Mouse (Mus musculus): ENCODE measurements at regions not wholly inside any gene's neighbourhood (a gene's known extent, or its start where the extent isn't known, plus 50 kb on each side); places are given as distances from the start of the nearest gene placed in this dataset.
A peak's percentile ranks its signal among the peaks of the same experiment; 100 is the strongest.

GRCm38 (mm10) chr5:106056631-106057030 lies 180.3 kb downstream of the Zfp326 start:
- DNase-seq (ENCODE audit: low spot score in 2 of 2) = no peak

GRCm38 (mm10) chr5:106055221-106055620 lies 178.9 kb downstream of the Zfp326 start:
- no peak for DNase-seq (ENCODE audit: low spot score in 2 of 2)

GRCm38 (mm10) chr5:106051026-106051425 lies 174.7 kb downstream of the Zfp326 start:
- no peak for DNase-seq (ENCODE audit: low spot score in 2 of 2)

- no peak for DNase-seq (ENCODE audit: low spot score in 2 of 2)
Measured at GRCm38 (mm10) chr5:106044878-106045585, 168.7 kb downstream of the Zfp326 start.

GRCm38 (mm10) chr5:106038321-106038720 lies 162.0 kb downstream of the Zfp326 start:
- DNase-seq (ENCODE audit: low spot score in 2 of 2) = no peak

GRCm38 (mm10) chr5:106036176-106036575 lies 159.8 kb downstream of the Zfp326 start:
- no peak for DNase-seq (ENCODE audit: low spot score in 2 of 2)

GRCm38 (mm10) chr5:106032956-106033355 lies 156.6 kb downstream of the Zfp326 start:
- no peak for DNase-seq (ENCODE audit: low spot score in 2 of 2)

- no peak for DNase-seq (ENCODE audit: low spot score in 2 of 2)
Measured at GRCm38 (mm10) chr5:106026861-106027260, 150.5 kb downstream of the Zfp326 start.

- no peak for DNase-seq (ENCODE audit: low spot score in 2 of 2)
Measured at GRCm38 (mm10) chr5:106004292-106004917, 128.0 kb downstream of the Zfp326 start.

- DNase-seq (ENCODE audit: low spot score in 2 of 2) = no peak
Measured at GRCm38 (mm10) chr5:106003321-106004291, 127.2 kb downstream of the Zfp326 start.

- no peak for DNase-seq (ENCODE audit: low spot score in 2 of 2)
Measured at GRCm38 (mm10) chr5:106002330-106002729, 126.0 kb downstream of the Zfp326 start.

GRCm38 (mm10) chr5:105994218-105994617 lies 117.9 kb downstream of the Zfp326 start:
- no peak for DNase-seq (ENCODE audit: low spot score in 2 of 2)

GRCm38 (mm10) chr5:105993066-105993760 lies 116.8 kb downstream of the Zfp326 start:
- no peak for DNase-seq (ENCODE audit: low spot score in 2 of 2)

GRCm38 (mm10) chr5:105990777-105991176 lies 114.4 kb downstream of the Zfp326 start:
- no peak for DNase-seq (ENCODE audit: low spot score in 2 of 2)

- peak in 1 of 2 experiments; percentile 33 for DNase-seq (ENCODE audit: low spot score in 2 of 2)
Measured at GRCm38 (mm10) chr5:105986401-105986800, 110.0 kb downstream of the Zfp326 start.

GRCm38 (mm10) chr5:105983131-105983530 lies 106.8 kb downstream of the Zfp326 start:
- no peak for DNase-seq (ENCODE audit: low spot score in 2 of 2)

- no peak for DNase-seq (ENCODE audit: low spot score in 2 of 2)
Measured at GRCm38 (mm10) chr5:105976746-105977145, 100.4 kb downstream of the Zfp326 start.

GRCm38 (mm10) chr5:105976076-105976475 lies 99.7 kb downstream of the Zfp326 start:
- no peak for DNase-seq (ENCODE audit: low spot score in 2 of 2)

GRCm38 (mm10) chr5:105975275-105976011 lies 99.1 kb downstream of the Zfp326 start:
- DNase-seq (ENCODE audit: low spot score in 2 of 2) = no peak

- no peak for DNase-seq (ENCODE audit: low spot score in 2 of 2)
Measured at GRCm38 (mm10) chr5:105974576-105975177, 98.3 kb downstream of the Zfp326 start.

Data from frontal cortex, postnatal 14 days (tissue).